Mouse (Mus musculus): ENCODE data around the gene Lsr. TPM values are rescaled to one million over a fixed set of nuclear protein-coding genes. Genes with fewer than 3 reads are reported as not detected.
"Not testable (repeated sequence)": the region's sequence is repeated elsewhere in the genome, so short reads cannot be mapped to it uniquely, and the experiment has no call there.

Gene Lsr
- total RNA-seq, 2 experiments from 2014 or later = 6.8 to 19.1 TPM

DNA sequence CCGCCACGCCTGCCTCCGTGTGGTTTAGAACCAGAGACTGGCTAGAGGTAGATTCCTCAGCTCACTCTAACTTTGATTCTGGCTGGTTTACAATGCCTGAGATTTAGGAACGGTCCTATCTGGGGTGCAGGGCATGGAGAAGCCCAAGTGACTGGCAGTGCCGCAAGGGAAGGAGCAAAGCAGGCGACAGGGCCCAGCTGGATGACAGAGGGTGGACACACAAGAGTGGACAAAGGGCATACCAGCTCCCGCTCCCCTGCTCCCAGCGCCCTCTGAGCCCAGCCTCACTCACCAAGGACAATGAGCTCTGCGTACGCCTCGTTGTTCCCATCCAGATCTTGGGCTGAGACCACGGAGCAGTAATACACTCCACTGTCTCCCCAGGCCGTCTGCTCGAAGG is 7.6 kb downstream of the Lsr start:
- no peak for DNase-seq (ENCODE audit: low spot score in 2 of 2)

GRCm38 (mm10) chr7:30964366-30964765 is 8.9 kb downstream of the Lsr start:
- DNase-seq (ENCODE audit: low spot score in 2 of 2) = no peak

- DNase-seq (ENCODE audit: low spot score in 2 of 2) = no peak
Observed at GRCm38 (mm10) chr7:30962862-30963261, 10.4 kb downstream of the Lsr start.

DNA sequence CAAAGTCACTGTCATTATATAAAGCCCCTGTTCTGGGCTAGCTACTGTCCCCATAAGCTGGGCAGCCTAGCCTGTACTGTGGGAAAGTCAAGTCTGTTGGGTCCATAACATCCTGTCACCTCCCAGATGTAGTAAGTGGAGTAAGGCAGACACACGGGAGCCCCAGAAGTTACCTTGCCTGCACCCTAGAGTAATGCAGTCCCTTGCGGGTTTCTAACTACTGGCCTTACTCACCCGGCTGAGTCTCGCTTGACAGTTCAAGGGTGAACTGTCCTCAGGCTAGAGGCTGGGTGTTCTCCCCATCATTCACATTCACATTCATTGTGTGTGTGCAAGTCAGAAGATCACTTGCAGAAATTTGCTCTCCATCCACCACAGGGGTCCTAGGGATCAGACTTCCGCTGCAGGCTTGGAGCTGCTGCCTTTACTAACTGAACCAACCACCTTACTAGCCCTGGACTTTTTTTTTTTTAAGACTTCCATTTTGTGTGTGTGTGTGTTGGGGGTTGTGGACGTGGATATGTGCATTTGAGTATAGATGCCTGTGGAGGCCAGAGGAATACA is 13.4 kb downstream of the Lsr start:
- DNase-seq (ENCODE audit: low spot score in 2 of 2) = no peak

DNA sequence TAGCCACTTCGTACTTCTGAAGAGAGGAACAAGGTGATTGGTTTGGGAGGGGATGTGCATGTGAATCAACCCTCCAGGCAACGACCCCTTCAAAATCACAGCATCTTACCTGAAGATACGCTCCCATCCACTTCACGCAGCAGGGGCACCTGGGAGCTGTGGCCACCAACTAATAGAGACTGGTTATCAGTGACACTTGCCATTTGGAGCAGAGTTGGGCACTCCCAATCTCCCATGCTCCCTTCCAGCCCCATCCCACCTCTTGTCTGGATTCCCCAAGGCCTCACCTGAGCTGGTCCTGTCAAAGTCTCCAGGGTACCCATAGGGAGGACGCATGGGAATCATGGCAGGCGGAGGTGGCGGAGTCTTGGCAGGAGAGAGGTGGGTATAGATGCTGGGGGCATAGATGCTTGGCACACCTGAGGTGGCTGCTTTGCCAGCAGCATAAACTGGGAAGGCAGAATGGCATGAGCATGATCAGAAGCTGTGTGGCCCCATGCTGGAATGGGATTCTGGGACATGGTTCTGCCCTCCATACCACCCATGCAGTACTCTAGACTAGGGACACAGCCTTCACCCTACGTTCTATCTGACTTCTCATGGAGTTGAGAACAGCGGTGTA is 14.3 kb downstream of the Lsr start:
- DNase-seq (ENCODE audit: low spot score in 2 of 2) = no peak

- DNase-seq (ENCODE audit: low spot score in 2 of 2) = no peak
Observed at GRCm38 (mm10) chr7:30958109-30958865, 15.0 kb downstream of the Lsr start.

DNA sequence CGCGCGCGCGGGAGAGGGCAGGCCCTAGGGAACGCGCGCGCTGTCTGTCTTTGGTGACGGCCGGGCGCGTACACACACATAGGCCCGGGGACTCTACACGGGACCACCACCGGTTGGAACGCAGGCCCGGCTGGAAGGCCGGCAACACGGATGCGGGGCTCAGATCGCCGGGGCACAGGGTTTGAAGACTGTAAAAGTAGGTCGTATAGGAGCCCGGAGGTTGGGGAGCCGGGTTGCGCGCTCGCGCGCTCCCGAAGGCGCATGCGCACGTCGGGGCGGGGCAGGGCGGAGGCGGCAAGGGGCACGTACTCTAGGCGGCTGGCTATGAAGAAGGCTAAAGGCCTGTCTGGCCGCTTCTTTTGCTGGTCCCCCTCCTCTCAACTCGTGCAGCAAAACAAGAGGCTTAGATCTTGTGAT is 15.9 kb downstream of the Lsr start:
- DNase-seq (ENCODE audit: low spot score in 2 of 2) = peak; percentile 94 to 95

DNA sequence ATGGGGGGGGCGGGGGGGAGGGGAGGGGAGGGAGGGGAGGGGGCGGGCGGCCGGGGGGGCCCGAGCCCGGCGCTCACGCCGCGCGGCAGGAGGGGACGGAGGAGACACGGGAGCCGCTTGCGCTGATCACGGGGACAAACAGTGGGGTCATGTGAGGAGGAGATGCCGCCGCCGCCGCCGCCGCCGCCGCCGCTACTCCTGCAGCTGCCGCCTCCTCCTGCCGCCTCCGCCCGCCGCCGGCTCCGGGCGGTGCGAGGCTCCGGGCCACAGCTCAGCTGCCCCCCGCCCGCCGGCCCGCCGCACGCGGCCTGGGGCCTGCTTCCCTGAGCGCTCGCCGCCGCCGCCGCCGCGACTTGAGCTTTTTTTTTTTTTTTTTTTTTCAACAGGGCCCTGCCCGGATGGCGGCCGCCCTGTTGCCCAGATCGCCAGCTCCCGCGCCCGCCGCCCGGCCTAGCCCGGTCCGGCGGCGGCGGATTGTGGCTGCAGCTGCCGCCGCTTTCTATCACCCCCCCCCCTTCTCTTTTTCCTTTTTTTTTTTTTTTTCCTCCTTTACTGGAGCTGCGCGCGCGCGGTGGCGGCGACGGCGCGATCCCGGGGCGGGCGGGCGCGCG is 16.4 kb downstream of the Lsr start, which contains the start of gene Usf2:
Gene Usf2 (minus strand): TSS at position 48 of the 611 bp plus-strand sequence.
- peak; percentile 72 to 76 for DNase-seq (ENCODE audit: low spot score in 2 of 2)

DNA sequence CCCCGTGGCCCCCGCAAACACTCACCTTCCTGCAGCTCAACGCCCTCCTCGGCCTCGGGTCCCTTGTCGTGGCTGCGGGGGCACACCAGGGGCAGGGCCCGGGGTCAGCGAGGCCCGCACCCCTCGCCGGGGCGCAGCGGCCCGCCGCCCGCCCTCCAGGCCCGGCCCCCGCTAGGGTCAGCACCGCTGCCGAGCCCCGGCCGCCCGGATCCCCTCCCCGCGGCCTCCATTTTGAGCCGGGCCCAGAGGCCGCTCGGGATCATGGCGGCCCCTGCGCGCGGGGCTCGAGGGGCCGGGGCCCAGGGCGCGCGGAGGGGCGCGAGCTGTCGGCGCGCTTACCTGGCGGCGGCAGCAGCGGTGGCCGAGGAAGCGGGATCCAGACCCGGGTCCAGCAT is 16.9 kb downstream of the Lsr start:
- peak in 1 of 2 experiments; percentile 60 for DNase-seq (ENCODE audit: low spot score in 2 of 2)

DNA sequence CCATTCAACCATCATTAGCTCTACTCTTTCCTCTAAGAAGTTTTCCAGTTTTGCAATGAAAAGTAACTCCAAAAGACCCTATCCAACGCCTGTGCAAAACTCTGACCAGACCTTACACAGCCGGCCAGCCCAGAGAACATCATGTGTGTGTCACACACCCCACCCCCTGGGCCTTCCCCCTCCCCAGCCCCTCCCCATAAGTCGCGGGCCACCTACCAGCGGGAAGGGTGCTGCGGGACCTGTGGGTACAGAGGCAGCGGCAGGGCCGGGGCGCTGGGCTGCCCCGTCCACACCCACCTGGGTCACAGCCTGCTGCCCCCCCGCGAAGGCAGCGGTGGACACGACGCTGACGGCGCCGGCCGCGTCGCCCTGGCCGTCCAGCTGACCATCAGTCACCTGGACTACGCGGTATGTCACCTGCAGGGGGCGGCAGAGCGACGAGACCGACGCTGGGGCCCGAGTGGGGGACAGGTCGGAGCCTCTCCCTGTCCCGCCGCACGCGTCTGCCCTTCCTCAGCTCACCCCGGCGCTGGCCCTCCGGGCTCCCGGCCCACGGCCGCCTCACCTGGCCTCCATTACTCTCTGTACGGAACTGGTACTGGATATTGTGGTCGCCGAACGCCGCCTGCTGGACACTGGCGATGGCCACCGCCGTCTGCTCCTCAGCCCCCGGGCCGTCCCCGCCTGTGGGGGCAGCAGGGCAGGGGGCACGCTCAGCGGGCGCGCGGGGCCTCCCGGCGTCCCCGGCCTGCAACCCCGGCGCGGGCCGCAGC is 17.5 kb downstream of the Lsr start:
- DNase-seq (ENCODE audit: low spot score in 2 of 2) = peak; percentile 93

DNA sequence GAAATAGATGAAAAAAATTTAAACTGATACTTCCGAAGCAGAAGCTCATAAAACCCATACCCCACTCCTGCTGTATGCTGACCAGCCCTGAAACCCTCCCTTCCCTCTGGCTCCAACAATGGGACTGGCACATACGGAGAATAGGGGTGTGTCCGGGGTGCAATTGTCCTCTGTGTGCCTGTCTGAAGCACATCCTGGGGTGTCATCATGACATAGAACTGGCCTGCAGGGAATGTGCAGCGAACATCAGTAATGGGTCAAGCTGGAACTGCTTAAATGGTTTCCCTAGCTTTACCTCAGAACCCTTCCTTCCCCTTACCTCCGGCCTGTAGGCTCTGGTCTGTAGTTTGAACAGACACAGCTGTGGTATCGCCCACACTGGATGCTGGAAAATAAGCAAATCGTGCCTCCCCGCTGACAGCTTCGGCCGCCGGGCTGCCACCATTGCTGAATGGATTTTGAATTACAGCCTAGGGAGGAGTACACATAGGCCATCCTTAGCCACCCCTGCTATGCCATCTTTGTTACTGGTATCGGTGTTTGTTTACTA is 18.2 kb downstream of the Lsr start:
- no peak for DNase-seq (ENCODE audit: low spot score in 2 of 2)

DNA sequence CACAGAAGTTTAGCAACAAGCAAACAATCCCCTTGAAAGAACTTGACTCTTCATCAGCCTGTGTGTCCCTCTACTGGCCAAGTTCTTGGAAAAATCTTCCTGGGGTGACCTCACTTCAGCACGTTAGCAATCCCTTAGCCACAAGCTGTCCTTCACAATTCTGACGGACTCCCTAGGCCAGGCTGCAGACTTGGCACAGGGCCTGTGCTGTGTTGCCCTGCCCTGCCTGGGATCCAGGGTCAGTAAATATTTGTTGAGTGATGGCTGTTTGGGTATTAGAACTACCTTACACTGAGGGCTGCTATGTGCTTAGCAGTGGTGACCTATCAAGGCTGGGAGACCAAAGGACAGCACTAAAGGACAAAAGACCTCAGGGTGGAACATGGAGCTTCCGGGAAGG is 19.2 kb downstream of the Lsr start:
- DNase-seq (ENCODE audit: low spot score in 2 of 2) = peak; percentile 47 to 65

DNA sequence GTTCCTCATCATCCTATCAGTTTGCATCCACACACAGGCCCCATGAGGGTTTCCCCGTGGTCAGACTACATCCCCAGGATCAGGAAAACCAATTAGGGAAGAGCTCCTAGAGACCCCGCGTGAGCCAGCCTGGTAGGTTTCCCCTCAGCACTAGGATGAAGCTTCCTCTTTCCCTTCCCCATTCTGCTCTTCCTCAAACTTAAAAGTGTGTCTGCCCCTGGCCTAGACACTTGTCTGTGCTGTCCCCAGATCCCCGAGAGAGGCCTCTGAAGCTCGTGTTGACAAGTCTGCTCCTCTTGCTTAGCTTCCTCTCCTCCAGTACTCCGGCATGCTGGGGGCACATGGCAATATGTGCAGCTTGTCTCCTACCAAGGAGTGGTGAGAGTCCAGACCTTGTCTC is 19.8 kb downstream of the Lsr start:
- no peak for DNase-seq (ENCODE audit: low spot score in 2 of 2)

- no peak for DNase-seq (ENCODE audit: low spot score in 2 of 2)
Observed at GRCm38 (mm10) chr7:30952441-30953265, 20.6 kb downstream of the Lsr start.

GRCm38 (mm10) chr7:30949902-30950301 is 23.4 kb downstream of the Lsr start:
- DNase-seq (ENCODE audit: low spot score in 2 of 2) = not testable (repeated sequence)

GRCm38 (mm10) chr7:30945876-30946275 is 27.4 kb downstream of the Lsr start:
- no peak for DNase-seq (ENCODE audit: low spot score in 2 of 2)

DNA sequence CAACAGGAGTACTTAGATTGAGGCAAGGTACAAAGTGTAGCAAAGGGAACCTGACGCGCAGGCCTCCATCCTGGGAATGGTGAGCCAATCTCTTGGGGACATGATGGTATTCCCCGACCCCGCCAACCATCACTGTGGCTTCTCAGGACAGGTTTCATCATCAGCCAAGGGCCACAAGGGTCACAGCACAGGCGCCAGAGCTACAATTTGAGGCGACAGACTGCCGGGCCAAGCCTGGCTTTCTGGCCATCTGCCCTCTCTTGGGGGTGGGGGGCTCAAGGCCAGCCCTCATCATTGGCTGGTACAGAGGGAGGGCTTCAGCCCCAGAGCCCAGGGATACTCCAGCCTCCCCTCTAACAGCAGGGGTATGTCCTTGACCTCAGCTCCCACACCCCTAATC is 27.8 kb downstream of the Lsr start:
- DNase-seq (ENCODE audit: low spot score in 2 of 2) = not testable (repeated sequence)

GRCm38 (mm10) chr7:30944706-30945105 is 28.6 kb downstream of the Lsr start:
- DNase-seq (ENCODE audit: low spot score in 2 of 2) = not testable (repeated sequence)

DNA sequence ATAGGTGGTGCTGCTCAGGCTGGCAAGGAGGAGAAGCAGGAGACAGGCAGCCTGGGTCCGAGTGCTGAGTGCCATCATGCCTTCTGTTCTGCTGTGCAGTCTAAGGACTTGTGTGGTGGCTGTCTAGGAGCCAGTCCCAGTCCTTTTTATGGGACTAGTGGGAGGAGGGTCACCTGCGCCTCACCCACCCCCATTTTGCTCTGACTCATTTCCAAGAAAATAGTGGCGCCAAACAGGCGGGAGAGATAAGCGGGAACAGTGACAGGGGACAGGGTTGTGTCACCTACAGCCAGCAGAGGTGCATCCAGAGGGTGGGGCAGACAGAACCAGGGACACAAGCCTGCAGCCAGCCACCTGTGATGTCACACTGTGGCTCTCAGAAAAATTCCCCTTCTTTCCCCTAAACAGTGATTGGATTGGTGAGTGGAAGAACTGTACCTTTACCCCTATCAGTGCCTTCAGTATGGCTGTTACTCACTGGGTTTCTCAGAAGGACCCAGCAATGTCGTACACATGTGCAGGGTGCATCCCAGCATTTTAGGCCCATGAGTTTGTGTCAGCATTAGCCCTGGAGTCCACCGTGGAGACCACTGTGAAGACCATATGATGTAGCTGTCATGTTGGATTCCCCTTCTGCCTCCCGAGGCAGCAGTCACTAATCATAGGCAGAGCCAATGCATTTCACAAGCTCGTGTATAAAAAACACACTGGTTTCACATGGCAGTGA is 29.2 kb downstream of the Lsr start, which contains the start of gene Hamp:
Gene Hamp (minus strand): TSS at position 124 of the 727 bp plus-strand sequence.
- DNase-seq (ENCODE audit: low spot score in 2 of 2) = no peak

Data from adrenal gland, adult 18-20 months (tissue).